Comparison of ENCODE assay signal across 16 mouse cellular contexts in the genomic region with DNA sequence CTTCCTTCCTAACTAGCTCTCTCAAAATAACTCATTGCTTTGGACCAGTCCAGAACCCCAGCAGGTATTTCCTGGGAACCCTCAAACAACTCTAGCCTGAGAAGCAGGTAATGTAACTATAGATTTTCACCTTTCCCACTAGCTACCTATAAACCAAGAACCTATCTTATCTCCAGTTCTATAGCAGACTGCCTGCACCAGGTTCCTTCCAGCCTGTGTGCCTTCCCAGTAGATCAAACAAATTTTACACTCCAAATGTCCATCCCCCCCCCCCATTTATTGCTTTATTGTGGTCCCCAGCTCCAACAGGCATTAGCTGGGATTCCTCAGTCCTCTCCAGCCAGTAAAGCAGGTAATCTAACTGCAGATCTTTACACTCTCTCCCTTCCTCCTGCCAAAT.
"Had no signal": no experiment of that assay in that cellular context is flagged by ENCODE, and none has a peak within 500 bp of the region (broad histone marks: within the 10 kb centered on the region; RNA-seq: fewer than 3 reads in every experiment).

No protein-coding gene starts in this region.

- H3K4me2 ChIP-seq: neural tube, embryonic 13.5 days; neural tube, embryonic 15.5 days; stomach, embryonic 15.5 days had no signal

- DNase-seq: retina, postnatal 1 day; right cerebral cortex, adult 18-20 months; right cerebral cortex, postnatal 14 days; right cerebral cortex, postnatal 25 days; right cerebral cortex, postnatal 4 days; spleen, adult 18-20 months; thymus, adult 18-20 months; thymus, adult 2 months; thymus, postnatal 14 days; thymus, postnatal 25 days; thymus, postnatal 36 days; thymus, postnatal 4 days had no signal

- H3K27ac ChIP-seq: neural tube, embryonic 13.5 days; neural tube, embryonic 15.5 days; stomach, embryonic 15.5 days; stomach, postnatal 0 days had no signal

- H3K36me3 ChIP-seq: neural tube, embryonic 13.5 days; neural tube, embryonic 15.5 days; stomach, embryonic 15.5 days had no signal

- H3K27me3 ChIP-seq: neural tube, embryonic 13.5 days; neural tube, embryonic 15.5 days; stomach, embryonic 15.5 days had no signal

- H3K4me3 ChIP-seq: neural tube, embryonic 13.5 days; neural tube, embryonic 15.5 days; stomach, embryonic 15.5 days had no signal

- H3K4me1 ChIP-seq: neural tube, embryonic 13.5 days; neural tube, embryonic 15.5 days; stomach, embryonic 15.5 days had no signal

- H3K9ac ChIP-seq: neural tube, embryonic 13.5 days; neural tube, embryonic 15.5 days; stomach, embryonic 15.5 days had no signal

- H3K9me3 ChIP-seq: neural tube, embryonic 13.5 days; neural tube, embryonic 15.5 days; stomach, embryonic 15.5 days had no signal
